Mouse (Mus musculus): ENCODE data around the gene Dennd1a. TPM values are rescaled to one million over a fixed set of nuclear protein-coding genes. Genes with fewer than 3 reads are reported as not detected.
A peak's percentile ranks its signal among the peaks of the same experiment; 100 is the strongest.

Dennd1a gene
- total RNA-seq, 2 experiments from 2014 or later, result 22.3 to 30.3 TPM

DNA sequence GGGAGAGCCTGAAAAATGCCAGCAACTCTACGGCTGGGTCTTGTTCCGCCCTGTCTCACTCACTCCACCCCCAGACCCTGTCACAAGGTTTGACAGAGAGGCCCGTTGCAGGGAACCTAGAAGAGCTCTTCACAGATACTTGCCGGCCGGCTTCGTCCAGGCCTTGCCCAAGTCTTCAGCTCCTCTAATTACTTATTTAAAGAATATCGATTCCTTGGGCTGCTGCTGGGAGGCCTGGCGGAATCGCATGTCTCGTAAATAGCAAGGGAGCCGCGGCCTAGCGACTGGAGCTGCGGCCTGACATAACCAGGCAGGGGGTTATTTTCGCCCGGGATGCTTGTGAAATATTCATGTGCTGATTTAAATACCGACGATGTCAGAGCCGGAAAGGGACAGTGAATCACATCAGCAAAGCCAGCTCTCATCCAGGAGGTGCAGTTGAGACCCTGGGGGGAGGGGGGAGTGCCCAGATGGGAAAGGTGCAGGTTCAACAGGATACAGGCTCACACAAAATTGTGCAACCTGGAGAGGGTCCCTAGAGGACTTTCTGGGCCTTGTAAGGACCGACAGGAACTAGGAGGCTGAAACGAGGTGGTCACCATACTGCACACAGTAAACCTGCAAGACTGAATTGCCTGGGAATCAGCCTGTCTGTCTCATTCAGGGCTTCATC, 528.7 kb downstream of the Dennd1a start:
- no peak for ATAC-seq (replicated peaks; ENCODE audit: poor library complexity)

DNA sequence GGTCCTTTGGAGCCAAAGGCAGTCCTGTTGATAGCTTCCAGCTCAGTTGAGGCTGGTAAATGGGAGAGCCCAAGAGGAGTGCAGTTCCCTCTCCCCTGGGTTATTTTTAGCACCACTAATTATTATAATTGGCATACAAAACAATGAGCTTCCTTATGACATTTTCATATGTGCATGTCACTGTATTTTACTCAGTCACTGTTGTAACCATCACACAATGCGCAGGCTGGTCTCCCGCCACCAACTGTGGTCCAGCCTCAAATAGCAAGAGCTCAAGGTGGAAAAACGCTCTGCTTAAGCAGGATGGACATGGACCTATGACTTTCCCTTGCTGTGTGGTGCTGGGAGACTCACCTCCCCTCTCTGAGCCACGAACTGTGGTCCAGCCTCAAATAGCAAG, 529.4 kb downstream of the Dennd1a start:
- ATAC-seq (replicated peaks; ENCODE audit: poor library complexity), result no peak

- peak; percentile 91 for ATAC-seq (replicated peaks; ENCODE audit: poor library complexity)
These were observed 530.2 kb downstream of the Dennd1a start for GRCm38 (mm10) chr2:37757016-37757415.

DNA sequence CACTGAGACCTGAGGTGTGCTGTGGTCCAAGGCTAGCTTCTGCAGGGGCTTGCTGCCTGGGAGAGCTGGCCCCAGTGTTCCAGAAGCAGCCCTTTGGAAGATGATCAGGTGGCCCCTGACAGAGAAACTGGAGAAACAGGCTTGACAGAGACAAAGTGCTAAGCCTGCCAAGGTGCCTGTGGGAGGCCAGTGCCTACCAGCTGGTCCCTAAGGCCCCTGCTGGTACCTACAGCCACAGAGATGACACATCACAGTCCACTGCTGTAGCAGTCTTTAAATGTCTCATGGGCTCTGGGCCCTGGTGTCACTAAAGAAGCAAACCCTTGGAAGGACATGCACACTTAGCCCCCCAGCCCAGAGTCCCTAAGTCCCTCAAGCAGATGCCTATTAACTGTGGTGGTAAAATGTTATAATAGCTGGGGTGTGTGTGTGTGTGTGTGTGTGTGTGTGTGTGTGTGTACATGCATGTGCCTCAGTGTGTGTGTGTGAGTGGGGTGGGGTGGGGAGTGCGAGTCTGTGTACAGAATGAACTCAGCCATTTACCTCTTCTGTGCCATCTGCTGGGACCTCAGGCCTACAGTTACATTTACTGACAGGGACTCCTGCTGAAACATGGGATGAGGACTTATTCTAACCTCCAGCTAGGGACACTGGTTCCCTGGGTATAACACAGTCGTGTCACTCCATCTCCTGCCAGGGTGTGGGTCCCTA, 530.8 kb downstream of the Dennd1a start:
- no peak for ATAC-seq (replicated peaks; ENCODE audit: poor library complexity)

- no peak for ATAC-seq (replicated peaks; ENCODE audit: poor library complexity)
These were observed 536.1 kb downstream of the Dennd1a start for GRCm38 (mm10) chr2:37751114-37751513.

DNA sequence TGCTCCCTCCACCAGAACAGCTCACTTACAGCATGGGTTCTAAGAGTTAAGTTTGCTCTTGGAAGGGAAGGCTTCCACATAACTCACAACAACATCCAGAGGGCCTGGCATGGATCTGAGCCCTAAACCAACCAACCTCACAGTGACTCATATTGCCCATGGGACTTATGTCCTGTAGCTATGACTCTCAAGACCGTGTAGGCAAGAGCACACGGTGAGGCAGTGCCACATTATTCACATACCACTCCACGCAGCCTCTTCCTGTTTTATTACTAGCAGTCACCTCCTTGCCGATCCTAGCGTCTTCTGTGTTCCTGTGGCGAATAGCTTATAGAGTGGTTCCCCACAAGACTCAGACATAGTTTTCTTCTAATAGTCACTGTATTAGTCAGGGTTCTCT, 537.9 kb downstream of the Dennd1a start:
- ATAC-seq (replicated peaks; ENCODE audit: poor library complexity), result peak; percentile 67

Other genes with a start within 250 kb of the Dennd1a start
- gene Lhx2, start 51.9 kb upstream of the Dennd1a start, total RNA-seq (2015), result not detected in 2 replicates
- not detected in 2 replicates for gene Lhx2, start 51.9 kb upstream of the Dennd1a start, total RNA-seq (2017)
- 15.0 and 18.2 TPM in 2 replicates for gene Nek6, start 224.3 kb upstream of the Dennd1a start, total RNA-seq (2015)
- gene Nek6, start 224.3 kb upstream of the Dennd1a start, total RNA-seq (2017), result 4.4 and 5.0 TPM in 2 replicates